Mouse (Mus musculus) 416B (cell line): ENCODE measurements around the gene 0610012G03Rik.

ENCODE experiments used
- DNase-seq: peaks from one replicate; pipeline ENCODE4 v3.0.0; 2011; ENCODE audit warnings: low read depth

0610012G03Rik gene

DNA sequence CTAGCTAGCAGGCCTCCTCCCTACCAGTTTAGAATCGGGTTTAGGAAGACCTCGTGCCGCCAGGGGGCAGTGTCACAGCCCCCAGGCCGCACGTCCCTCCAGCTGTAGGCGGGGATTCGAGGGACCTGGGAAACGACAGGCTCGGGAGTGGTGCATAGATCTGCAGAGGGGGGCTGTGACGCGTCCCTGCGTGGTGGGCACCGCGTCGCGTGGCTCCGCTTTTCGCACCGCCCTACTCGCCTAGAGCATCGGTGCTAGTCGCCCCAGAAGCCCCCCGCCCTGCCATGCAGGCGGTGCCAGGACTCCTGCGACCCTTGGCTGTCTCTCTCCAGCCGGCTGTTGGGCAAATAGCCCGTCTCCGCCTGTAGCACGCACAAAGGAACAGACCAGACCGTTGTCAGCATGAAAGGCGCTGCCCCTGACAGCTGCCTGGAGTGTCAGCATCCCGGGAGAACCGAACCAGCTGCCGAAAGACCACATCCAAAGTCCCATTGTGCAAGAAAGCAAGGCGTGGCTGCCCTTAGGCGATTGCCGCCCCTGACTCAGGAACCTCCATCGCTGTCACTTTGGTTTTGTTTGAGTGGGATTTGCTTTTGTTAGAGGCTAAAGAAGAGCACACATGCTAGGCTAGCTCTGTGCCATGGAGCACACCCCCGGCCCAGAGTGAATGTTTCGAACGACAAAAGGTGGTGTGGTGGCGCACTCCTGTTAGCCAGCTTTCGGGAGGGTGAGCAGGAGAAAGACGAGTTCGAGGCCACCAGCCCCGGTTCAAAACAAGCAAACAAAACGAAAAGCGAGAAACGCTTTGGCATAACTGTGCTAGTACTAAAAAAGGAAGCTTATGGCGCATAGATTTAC lies 15.2 kb downstream of the 0610012G03Rik start:
- DNase-seq, result peak; percentile 76

DNA sequence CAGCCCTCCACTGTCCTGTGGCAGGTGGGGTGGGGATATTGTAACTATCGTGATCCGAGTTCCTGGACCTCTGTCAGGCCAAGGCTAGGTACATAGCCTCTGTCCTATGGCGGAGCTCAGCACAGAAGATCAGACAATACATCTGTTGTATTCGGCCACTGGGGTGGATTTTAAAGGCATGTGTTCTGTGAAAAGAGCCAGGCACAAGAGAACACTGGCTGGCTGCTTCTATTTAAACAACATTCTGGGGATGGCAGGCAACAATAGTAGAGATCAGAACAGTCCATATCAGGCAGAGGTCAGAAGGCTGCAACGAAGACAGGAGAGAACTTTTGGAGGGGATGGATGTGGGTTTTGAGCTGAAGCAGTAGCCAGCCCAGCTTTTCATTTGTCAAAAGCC lies 16.0 kb downstream of the 0610012G03Rik start:
- DNase-seq, result no peak

DNA sequence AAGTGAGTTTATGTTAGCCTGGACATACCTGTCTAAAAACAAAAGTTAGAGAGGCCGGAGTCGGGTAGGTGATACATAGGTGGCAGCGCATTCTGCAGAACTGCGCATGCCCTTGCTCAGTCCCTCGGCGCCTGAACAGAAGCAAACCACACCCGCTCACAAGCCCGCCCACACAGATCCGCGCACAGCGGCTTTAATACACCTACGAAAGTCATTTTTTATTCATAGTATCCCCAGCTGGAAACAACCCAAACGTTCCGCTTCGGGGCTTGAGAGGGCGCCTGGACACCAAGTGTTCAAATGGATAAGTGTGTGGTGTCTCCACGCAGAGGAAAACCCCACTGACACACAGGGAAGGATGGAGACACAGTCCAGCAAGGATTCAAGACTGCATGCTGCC lies 17.0 kb downstream of the 0610012G03Rik start:
- no peak for DNase-seq

DNA sequence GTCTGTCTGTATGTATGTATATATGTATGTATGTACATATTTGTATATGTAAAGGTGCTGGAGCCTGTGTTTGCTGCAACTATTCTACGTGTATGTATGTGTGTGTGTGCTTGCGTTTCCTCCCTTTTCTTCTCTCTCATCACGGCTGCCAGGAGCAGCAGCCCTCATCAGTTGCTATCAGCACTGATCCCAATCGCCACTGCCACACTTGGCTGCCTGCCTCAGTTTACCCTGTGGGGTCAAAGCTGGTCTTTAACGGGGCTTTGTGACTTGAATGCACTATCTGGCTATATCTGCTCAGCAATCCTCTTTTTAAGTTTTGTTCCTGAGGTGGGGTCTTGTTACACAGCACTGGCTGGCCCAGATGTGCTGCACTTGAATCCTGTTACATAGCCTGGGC lies 20.9 kb downstream of the 0610012G03Rik start:
- DNase-seq, result no peak

DNA sequence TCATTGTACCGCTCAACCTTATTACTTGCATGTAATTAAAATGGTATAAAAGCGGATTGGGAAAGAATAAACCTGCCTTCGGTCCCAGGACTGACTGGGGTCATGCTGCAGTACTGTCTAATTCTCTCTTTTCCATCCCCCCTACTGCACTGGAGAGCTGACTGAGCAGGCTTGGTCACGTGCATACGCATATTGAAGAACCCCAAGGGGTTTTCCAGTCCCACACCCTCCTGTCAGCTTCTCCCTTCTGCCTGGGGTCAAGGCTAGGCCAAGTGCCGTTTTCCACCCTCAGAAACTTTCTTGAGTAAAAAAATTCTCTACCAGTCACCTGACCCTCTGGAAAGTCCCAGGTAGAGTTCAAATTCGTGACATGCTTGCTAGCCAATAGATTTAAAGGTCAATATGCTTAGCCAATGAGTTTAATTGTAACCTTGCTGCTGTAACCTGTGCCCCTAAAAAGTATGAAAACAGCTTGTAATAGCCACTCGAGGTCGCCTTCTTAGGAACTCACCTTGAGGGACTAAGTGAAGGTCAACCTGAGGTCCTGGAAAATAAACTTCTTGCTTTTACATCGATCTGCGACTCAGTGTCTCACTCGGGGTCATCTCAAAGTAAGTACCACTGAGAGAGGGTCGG lies 21.6 kb downstream of the 0610012G03Rik start:
- no peak for DNase-seq

DNA sequence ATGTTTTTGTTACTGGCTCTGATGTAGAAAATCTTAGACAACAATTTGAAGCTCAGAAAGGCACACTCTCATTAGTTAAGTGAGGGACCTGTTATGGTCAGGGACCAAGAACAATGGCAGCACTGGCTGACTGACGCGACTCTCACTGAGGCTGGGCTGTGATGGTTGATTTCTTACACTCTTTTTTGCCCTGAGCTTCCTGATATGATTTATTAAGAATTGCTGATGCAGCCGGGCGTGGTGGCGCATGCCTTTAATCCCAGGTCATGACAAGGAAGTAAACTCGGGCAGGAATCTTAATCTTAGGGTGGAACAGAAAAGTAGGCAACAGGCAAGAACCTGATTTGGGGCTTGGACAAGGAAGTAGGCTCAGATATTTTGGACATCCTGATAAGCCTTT lies 22.2 kb downstream of the 0610012G03Rik start:
- no peak for DNase-seq

DNA sequence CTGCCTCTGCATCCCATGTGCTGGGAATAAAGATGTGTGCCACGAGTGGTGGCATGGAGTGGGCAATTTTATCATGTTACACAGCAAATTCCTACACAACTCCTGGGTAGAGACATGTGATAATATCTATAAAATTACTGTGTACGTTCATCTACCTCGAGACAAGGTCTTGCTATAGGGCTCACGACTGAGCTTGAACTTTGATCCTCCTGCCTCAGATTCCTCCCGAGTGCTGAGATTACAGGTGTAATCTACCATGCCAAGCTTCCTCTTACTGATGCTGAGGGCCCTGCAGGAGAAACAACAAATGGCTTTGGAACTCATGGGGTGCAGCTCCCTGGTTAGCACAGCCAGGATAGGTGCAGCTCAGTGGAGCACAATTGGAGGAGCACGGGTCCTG lies 23.9 kb downstream of the 0610012G03Rik start:
- DNase-seq, result no peak

DNA sequence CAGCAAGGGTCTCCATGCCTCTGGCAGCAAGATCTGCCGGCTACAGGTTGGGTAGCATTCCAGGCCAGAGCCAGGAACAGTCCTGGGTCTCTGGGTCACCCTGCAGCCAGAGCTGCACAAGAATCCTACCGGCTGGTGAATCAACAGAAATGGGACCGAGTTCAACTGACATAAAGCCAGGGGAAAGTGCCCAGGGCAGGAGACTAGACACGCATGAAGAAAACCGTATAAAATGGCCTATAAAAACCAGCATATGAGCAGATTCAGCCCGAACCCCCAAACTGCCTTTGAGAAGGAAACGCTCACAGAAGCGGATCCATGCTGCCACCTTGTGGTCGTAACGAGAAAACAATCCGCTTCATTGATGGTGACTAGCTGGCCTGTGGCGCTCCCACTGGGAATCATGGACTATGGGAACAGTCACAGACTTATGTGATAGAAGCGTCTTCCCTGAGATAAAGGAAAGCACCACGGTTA lies 30.0 kb downstream of the 0610012G03Rik start:
- peak; percentile 82 for DNase-seq

DNA sequence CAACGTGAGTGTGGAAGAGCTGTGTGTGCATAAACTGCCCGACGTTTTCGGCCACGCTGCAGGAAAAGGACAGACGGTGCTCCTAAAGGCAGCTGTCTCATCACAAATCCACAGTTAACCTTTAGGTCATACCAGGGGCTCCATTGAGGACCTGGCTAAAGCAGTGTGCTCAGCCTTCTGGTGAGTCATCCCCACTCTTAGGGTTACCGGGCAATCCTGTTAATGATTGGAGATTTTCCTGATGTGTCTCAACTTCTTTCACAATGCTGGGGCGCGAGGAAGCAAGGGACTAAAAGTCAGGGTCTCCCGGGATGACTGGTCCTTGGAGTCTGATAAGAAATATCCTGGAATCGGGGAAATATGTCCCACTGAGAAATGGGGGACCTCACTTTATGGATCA lies 30.5 kb downstream of the 0610012G03Rik start:
- DNase-seq, result peak; percentile 34

DNA sequence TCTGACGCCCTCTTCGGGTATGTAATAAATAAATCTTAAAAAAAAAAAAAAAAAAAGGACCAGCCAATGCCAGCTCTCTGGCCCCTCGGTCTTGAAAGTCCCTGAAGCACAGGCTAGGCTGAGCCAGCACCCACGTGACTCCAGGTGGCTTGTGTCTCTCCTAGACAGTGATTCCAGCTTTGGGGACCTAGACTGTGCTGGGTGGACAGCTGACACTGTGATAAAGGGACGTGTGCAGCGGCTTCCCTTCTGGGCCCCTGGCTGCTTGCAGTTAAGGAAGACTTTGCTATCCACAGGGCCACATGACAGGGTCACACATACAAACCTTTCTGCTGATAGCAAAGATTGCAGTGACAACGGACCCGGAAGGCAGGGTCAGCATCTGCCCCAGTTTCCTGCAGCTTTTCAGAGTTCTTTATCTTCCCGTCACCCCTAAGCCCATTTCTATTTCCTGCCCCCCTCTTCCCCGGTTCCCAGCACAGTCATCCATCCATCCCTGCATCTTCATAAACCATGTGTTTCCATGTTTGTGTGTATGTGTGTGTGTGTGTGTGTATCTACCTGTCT lies 37.9 kb downstream of the 0610012G03Rik start:
- DNase-seq, result peak; percentile 72

DNA sequence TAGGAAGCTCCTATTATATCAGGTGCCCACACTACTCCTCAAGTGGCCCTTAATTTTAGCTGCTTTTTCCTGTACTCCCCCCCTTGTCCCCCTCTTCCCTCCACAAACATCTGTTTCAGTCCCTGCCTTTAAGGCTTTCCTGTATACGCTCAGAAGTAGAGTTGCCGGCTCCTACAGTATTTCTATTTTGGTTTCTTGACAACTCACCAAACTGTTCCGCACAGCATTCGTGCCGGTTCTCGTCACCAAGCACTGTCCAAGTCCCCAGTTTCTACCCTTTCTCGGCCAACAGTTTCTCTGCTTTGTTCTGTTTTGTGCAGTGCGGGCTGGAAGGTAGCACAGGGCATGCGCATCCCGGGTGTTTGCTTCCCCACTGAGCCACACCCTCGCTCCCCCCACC lies 39.3 kb downstream of the 0610012G03Rik start:
- no peak for DNase-seq

DNA sequence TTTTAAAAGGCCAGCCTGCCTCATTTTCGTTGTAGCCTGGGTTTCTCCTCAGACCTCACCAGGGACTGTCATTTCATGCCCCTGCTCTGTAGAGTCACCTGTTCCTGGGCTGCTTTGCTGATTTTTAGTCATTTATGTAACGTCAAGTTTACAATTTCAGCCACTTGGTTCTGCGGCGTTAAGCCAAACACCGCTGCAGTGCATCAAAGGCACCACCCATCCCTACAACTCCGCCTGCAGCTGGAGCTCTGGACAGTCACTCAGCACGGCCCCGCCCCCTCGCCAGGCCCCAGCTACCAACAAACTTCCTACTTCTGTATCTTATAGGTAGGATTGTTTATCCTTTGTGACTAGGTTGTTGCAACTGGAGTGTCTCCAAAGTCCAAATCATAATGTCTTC lies 41.4 kb downstream of the 0610012G03Rik start:
- no peak for DNase-seq

DNA sequence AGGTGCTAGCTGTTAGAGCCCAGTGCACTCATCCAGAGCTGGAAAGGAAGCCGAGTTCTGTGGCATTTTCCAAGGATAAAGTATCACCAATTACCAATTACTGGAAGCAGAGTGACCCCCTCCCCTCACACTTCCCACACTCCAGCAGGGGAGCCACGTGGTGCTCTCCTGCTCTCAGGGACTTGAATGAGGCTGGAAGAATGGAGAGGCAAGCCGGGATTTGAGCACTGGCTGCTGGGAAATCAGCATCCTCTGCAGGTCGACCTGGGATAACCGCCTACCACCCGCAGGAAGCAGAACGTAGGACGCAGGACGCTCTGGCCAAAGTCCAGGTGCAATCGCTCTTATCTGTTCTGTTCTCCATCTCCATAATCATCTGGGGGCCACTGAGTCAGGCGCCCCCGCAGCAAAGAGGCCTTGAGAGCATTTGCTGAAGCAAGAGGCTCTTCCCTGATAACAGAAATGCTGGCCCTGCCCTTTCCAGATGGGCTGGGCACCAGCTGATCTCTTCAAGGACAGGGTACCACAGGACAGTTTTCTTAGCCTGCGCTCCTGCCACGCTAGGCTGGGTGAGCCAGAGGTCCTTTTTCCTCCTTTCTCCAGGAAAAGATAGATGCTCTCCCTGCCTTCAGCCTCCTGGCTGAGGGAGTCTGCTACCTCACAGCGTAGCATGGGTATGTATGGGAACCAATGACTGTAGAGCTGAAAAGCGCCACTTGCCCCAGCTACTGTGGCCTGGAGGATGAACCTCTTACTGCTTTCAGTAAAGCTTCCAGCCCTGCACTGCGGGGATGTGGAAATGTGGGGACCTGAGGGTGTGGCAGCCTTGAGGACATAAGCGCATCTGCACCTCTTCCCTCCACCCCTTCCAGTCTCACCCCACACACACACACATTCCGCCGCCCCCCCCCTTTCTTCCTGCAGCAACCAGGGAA lies 42.1 kb downstream of the 0610012G03Rik start:
- no peak for DNase-seq

DNA sequence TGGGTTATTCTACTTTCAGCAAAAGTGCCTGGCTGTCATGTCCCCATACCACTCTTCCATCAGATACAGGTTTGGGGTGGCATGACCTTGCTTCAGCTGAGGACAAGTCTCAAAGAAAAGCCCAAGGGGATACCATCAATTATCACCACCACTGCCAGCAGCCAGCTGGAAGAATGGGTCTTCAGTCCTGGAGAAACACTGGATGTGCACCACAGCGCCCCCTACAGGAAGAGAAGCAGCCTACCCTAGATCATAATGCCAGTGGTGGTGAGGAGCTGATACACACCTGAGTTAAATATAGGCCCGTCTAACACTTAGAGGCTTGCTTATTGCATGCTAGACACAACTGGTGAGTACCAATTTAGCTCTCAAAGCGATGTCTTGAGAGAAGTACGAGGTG lies 43.0 kb downstream of the 0610012G03Rik start:
- DNase-seq, result no peak

DNA sequence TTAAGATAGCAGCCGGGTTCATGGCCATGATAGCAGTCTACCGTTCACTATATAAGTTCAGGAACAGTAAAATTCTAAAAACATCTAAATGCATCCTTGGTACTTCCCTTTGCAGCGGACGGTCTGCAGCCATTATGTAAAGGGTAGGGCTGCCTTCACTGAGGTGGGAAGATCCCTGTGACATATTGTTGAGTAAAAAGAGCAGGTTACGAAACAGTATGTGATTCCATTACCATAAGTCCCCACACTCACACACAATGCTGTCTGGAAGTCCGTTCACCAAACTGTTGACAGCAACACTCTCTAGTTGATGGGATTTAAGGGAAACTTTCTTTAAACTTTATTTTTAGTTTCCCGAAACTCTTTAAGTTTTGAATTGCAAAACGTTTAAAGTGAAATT lies 45.1 kb downstream of the 0610012G03Rik start:
- DNase-seq, result no peak

DNA sequence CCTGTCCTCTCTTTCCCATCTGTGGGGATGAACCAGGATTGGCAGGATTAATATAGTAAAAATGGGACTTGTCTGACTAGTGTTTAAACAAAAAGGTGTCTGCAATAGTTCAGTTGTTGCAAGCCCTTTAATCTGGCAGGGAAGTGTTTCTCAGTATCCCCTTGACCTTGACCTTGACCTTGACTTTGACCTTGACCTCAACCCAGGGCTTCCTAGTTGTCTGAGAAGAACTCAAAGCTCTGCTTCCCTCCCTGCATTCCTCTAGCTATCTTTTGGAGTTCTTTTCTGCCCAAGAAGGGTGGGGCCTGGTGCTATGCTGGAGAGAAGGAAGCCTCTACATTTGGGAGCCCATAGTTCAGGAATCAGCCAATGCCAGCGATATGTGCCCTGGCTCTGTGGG lies 46.4 kb downstream of the 0610012G03Rik start:
- DNase-seq, result no peak

DNA sequence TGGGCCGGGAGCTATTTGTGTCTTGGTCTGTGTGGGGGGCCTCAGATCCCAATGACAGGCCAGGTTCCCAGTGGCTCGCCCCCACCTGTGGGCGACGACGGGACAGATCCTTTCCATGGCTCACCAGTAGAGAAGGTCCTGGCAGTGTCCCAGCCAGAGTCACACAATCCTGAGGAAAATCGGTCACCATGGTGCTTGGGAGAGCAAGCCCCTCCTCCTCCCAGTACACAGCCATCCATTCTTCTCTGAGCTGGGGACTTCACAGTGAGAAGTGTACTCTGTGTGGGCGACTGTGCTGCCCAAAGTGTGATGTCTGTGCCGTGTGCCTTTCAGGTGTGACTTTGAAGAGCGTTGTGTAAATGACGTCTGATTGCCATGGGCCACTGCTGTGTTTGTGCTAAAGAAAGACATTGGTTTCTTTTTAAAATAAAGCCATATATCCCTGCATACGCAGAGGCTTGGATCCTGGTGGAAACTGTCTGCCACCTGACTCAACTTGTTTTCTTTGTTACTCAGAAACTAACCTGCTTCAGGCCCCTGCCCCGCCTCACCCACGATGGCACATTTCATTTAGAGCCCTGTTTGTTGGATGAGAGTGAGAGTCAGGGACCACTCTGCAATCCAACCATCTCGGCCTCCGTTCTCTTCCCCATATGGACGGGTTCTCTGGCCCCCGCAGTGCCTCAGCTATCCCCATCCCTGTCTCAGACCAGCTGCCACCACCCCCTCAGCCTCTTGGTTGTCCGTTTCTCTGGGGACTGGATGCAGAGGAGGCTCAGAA lies 49.6 kb downstream of the 0610012G03Rik start:
- no peak for DNase-seq
